Mouse (Mus musculus): ENCODE results near the gene Slc38a7.
"Not testable (repeated sequence)": the region's sequence is repeated elsewhere in the genome, so short reads cannot be mapped to it uniquely, and the experiment has no call there.

Gene Slc38a7

GRCm38 (mm10) chr8:95853102-95853843 lies at the start of gene Slc38a7:
Slc38a7 (minus strand) TSS chr8:95853539.
- peak; percentile 31 to 64 for DNase-seq (ENCODE audit: low spot score in 2 of 2)

- no peak for DNase-seq (ENCODE audit: low spot score in 2 of 2)
Observed at GRCm38 (mm10) chr8:95901864-95902263, 48.5 kb upstream of the Slc38a7 start.

- DNase-seq (ENCODE audit: low spot score in 2 of 2) = no peak
Observed at GRCm38 (mm10) chr8:95893701-95894100, 40.4 kb upstream of the Slc38a7 start.

GRCm38 (mm10) chr8:95888285-95889136 lies 35.2 kb upstream of the Slc38a7 start, which contains the start of gene Got2:
Got2 (minus strand) TSS chr8:95888547.
- peak; percentile 92 to 95 for DNase-seq (ENCODE audit: low spot score in 2 of 2)

GRCm38 (mm10) chr8:95887578-95888284 lies 34.4 kb upstream of the Slc38a7 start:
- DNase-seq (ENCODE audit: low spot score in 2 of 2) = peak; percentile 60 to 73

- DNase-seq (ENCODE audit: low spot score in 2 of 2) = peak; percentile 17 to 35
Observed at GRCm38 (mm10) chr8:95886647-95887577, 33.6 kb upstream of the Slc38a7 start.

GRCm38 (mm10) chr8:95885966-95886365 lies 32.6 kb upstream of the Slc38a7 start:
- no peak for DNase-seq (ENCODE audit: low spot score in 2 of 2)

- no peak for DNase-seq (ENCODE audit: low spot score in 2 of 2)
Observed at GRCm38 (mm10) chr8:95885271-95885841, 32.0 kb upstream of the Slc38a7 start.

GRCm38 (mm10) chr8:95884491-95884890 lies 31.2 kb upstream of the Slc38a7 start:
- no peak for DNase-seq (ENCODE audit: low spot score in 2 of 2)

- DNase-seq (ENCODE audit: low spot score in 2 of 2) = no peak
Observed at GRCm38 (mm10) chr8:95882191-95882590, 28.9 kb upstream of the Slc38a7 start.

GRCm38 (mm10) chr8:95881576-95881975 lies 28.2 kb upstream of the Slc38a7 start:
- no peak for DNase-seq (ENCODE audit: low spot score in 2 of 2)

- no peak for DNase-seq (ENCODE audit: low spot score in 2 of 2)
Observed at GRCm38 (mm10) chr8:95879823-95880222, 26.5 kb upstream of the Slc38a7 start.

GRCm38 (mm10) chr8:95878176-95878962 lies 25.0 kb upstream of the Slc38a7 start:
- DNase-seq (ENCODE audit: low spot score in 2 of 2) = peak; percentile 42 to 74

GRCm38 (mm10) chr8:95875270-95875669 lies 21.9 kb upstream of the Slc38a7 start:
- DNase-seq (ENCODE audit: low spot score in 2 of 2) = no peak

- DNase-seq (ENCODE audit: low spot score in 2 of 2) = no peak
Observed at GRCm38 (mm10) chr8:95871690-95872089, 18.4 kb upstream of the Slc38a7 start.

GRCm38 (mm10) chr8:95864851-95865250 lies 11.5 kb upstream of the Slc38a7 start:
- not testable (repeated sequence) for DNase-seq (ENCODE audit: low spot score in 2 of 2)

- DNase-seq (ENCODE audit: low spot score in 2 of 2) = not testable (repeated sequence)
Observed at GRCm38 (mm10) chr8:95863761-95864440, 10.6 kb upstream of the Slc38a7 start.

GRCm38 (mm10) chr8:95854174-95854573 lies 835 bp upstream of the Slc38a7 start:
- no peak for DNase-seq (ENCODE audit: low spot score in 2 of 2)

- DNase-seq (ENCODE audit: low spot score in 2 of 2) = no peak
Observed at GRCm38 (mm10) chr8:95852290-95852689, 1.0 kb downstream of the Slc38a7 start.
